Mouse (Mus musculus): ENCODE results near the gene Syngr1.
A peak's percentile ranks its signal among the peaks of the same experiment; 100 is the strongest.

Gene Syngr1

GRCm38 (mm10) chr15:80145397-80145796 lies 54.3 kb downstream of the Syngr1 start:
- DNase-seq (ENCODE audit: low read depth, low spot score): no peak

- DNase-seq (ENCODE audit: low read depth, low spot score): no peak
Observed at GRCm38 (mm10) chr15:80146153-80146552, 55.0 kb downstream of the Syngr1 start.

- DNase-seq (ENCODE audit: low read depth, low spot score): no peak
Observed at GRCm38 (mm10) chr15:80147090-80147489, 56.0 kb downstream of the Syngr1 start.

GRCm38 (mm10) chr15:80147511-80147910 lies 56.4 kb downstream of the Syngr1 start:
- DNase-seq (ENCODE audit: low read depth, low spot score): no peak

GRCm38 (mm10) chr15:80148565-80148964 lies 57.4 kb downstream of the Syngr1 start:
- DNase-seq (ENCODE audit: low read depth, low spot score): no peak

- no peak for DNase-seq (ENCODE audit: low read depth, low spot score)
Observed at GRCm38 (mm10) chr15:80149517-80149916, 58.4 kb downstream of the Syngr1 start.

GRCm38 (mm10) chr15:80152663-80153062 lies 61.5 kb downstream of the Syngr1 start:
- no peak for DNase-seq (ENCODE audit: low read depth, low spot score)

GRCm38 (mm10) chr15:80153757-80154156 lies 62.6 kb downstream of the Syngr1 start:
- no peak for DNase-seq (ENCODE audit: low read depth, low spot score)

GRCm38 (mm10) chr15:80155707-80156106 lies 64.6 kb downstream of the Syngr1 start:
- no peak for DNase-seq (ENCODE audit: low read depth, low spot score)

- no peak for DNase-seq (ENCODE audit: low read depth, low spot score)
Observed at GRCm38 (mm10) chr15:80157197-80157943, 66.2 kb downstream of the Syngr1 start.

GRCm38 (mm10) chr15:80158001-80158706 lies 67.0 kb downstream of the Syngr1 start:
- DNase-seq (ENCODE audit: low read depth, low spot score): no peak

- DNase-seq (ENCODE audit: low read depth, low spot score): no peak
Observed at GRCm38 (mm10) chr15:80158707-80159090, 67.6 kb downstream of the Syngr1 start.

- DNase-seq (ENCODE audit: low read depth, low spot score): peak; percentile 60
Observed at GRCm38 (mm10) chr15:80159286-80159901, 68.3 kb downstream of the Syngr1 start.

GRCm38 (mm10) chr15:80160223-80160622 lies 69.1 kb downstream of the Syngr1 start:
- DNase-seq (ENCODE audit: low read depth, low spot score): no peak

GRCm38 (mm10) chr15:80160726-80161125 lies 69.6 kb downstream of the Syngr1 start:
- no peak for DNase-seq (ENCODE audit: low read depth, low spot score)

GRCm38 (mm10) chr15:80161199-80161598 lies 70.1 kb downstream of the Syngr1 start:
- no peak for DNase-seq (ENCODE audit: low read depth, low spot score)

- DNase-seq (ENCODE audit: low read depth, low spot score): no peak
Observed at GRCm38 (mm10) chr15:80162401-80162964, 71.3 kb downstream of the Syngr1 start.

- DNase-seq (ENCODE audit: low read depth, low spot score): no peak
Observed at GRCm38 (mm10) chr15:80163274-80163673, 72.1 kb downstream of the Syngr1 start.

- DNase-seq (ENCODE audit: low read depth, low spot score): no peak
Observed at GRCm38 (mm10) chr15:80163716-80164115, 72.6 kb downstream of the Syngr1 start.

- DNase-seq (ENCODE audit: low read depth, low spot score): no peak
Observed at GRCm38 (mm10) chr15:80165396-80165795, 74.3 kb downstream of the Syngr1 start.
